Mouse (Mus musculus): Measurements from ENCODE around the gene Scpep1.

DNA sequence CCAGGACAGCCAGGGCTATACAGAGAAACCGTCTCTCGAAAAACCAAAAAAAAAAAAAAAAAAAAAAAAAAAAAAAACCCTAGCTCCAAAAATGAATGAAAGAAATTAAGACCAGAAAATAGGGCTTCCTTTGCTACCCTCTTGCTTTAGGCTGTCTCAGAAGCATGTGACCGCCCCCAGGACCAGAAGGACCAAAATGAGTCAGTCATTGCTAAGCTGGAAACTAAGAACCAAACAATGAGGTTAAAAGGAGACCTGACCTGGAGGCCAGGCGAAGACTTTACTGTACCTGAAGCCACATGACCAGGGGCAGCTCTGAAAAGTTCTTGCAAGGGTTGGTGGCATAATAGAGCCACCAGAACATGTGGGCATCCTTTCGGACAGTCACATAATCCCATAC, 3.1 kb downstream of the Scpep1 start:
- TF ChIP-seq CHD2 (IDR thresholded peaks at IDR 0.05; ENCODE audit: low read depth, low read length) (no peak), ZNF384 (IDR thresholded peaks at IDR 0.05; ENCODE audit: low read depth, low read length) (0 out of 2 replicates have a peak, but pooled peaks have one; percentile 9), HCFC1 (IDR thresholded peaks at IDR 0.05; ENCODE audit: borderline replicate concordance, insufficient read depth, low read length) (no peak), MAFK (IDR thresholded peaks at IDR 0.05; ENCODE audit: insufficient read depth, low read depth, low read length) (no peak), ZC3H11A (IDR thresholded peaks at IDR 0.05; ENCODE audit: borderline replicate concordance, low read depth, low read length) (no peak)

All from ES-E14 (cell line).